Mouse (Mus musculus): ENCODE data around the gene Fbxl15. TPM values are rescaled to one million over a fixed set of nuclear protein-coding genes. Genes with fewer than 3 reads are reported as not detected.

Fbxl15 gene
- polyA plus RNA-seq, 1 experiment = 42.8 TPM

GRCm38 (mm10) chr19:46327531-46328064 is 386 bp upstream of the Fbxl15 start:
- Histone ChIP-seq H3K4me3 (ENCODE audit: insufficient read depth, low read length) (peak overlapping the region; percentile 67), H3K4me1 (ENCODE audit: control insufficient read depth, insufficient read depth, low read length) (peaks cover 2% of the 10 kb centered on the region; the same call in 1 of the 2 replicates), H3K27ac (ENCODE audit: insufficient read depth, low read length) (peak overlapping the region; percentile 74)
- TF ChIP-seq POLR2A (IDR thresholded peaks at IDR 0.05; ENCODE audit: extremely low read depth, insufficient read depth, low read length) = no peak
- TF ChIP-seq CTCF (IDR thresholded peaks at IDR 0.05; ENCODE audit: extremely low read depth, insufficient read depth, low read length) = no peak

DNA sequence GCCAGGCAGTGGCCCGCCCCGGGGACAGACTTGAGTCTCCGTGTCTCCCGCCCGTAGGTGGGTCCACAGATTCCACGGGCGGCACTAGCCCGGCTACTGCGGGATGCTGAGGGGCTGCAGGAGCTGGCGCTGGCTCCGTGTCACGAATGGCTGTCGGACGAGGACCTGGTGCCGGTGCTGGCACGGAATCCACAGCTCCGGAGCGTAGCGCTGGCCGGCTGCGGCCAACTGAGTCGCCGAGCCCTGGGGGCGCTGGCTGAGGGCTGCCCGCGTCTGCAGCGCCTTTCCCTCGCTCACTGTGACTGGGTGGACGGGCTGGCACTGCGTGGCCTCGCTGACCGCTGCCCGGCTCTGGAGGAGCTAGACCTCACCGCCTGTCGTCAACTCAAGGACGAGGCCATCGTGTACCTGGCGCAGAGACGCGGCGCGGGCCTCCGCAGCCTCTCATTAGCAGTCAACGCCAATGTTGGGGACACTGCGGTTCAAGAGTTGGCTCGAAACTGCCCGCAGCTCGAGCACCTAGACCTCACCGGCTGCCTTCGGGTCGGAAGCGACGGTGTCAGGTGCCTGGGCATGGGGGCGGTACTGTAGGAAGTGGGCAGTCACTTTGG is 1.2 kb downstream of the Fbxl15 start:
- no peak for TF ChIP-seq POLR2A (IDR thresholded peaks at IDR 0.05; ENCODE audit: extremely low read depth, insufficient read depth, low read length)
- no peak for TF ChIP-seq CTCF (IDR thresholded peaks at IDR 0.05; ENCODE audit: extremely low read depth, insufficient read depth, low read length)
- no peaks in the 10 kb centered on the region for H3K4me1 ChIP-seq (ENCODE audit: control insufficient read depth, insufficient read depth, low read length)
- peak overlapping the region; percentile 67 for H3K4me3 ChIP-seq (ENCODE audit: insufficient read depth, low read length)
- H3K27ac ChIP-seq (ENCODE audit: insufficient read depth, low read length) = peak overlapping the region; percentile 92

- Histone ChIP-seq H3K27ac (ENCODE audit: insufficient read depth, low read length) (no peak overlapping the region), H3K4me3 (ENCODE audit: insufficient read depth, low read length) (no peak overlapping the region; the same call in 1 of the 2 replicates), H3K4me1 (ENCODE audit: control insufficient read depth, insufficient read depth, low read length) (no peaks in the 10 kb centered on the region)
- peak; percentile 67 for TF ChIP-seq CTCF (IDR thresholded peaks at IDR 0.05; ENCODE audit: extremely low read depth, insufficient read depth, low read length)
- TF ChIP-seq POLR2A (IDR thresholded peaks at IDR 0.05; ENCODE audit: extremely low read depth, insufficient read depth, low read length) = peak; percentile 50; the same call in 1 of the 2 replicates
These were observed 2.0 kb downstream of the Fbxl15 start for GRCm38 (mm10) chr19:46329951-46330350.

GRCm38 (mm10) chr19:46330696-46331095 is 2.7 kb downstream of the Fbxl15 start:
- H3K27ac ChIP-seq (ENCODE audit: insufficient read depth, low read length) = no peak overlapping the region
- no peak overlapping the region for H3K4me3 ChIP-seq (ENCODE audit: insufficient read depth, low read length)
- TF ChIP-seq CTCF (IDR thresholded peaks at IDR 0.05; ENCODE audit: extremely low read depth, insufficient read depth, low read length) (no peak), POLR2A (IDR thresholded peaks at IDR 0.05; ENCODE audit: extremely low read depth, insufficient read depth, low read length) (no peak)
- H3K4me1 ChIP-seq (ENCODE audit: control insufficient read depth, insufficient read depth, low read length) = no peaks in the 10 kb centered on the region

- Histone ChIP-seq H3K4me1 (ENCODE audit: control insufficient read depth, insufficient read depth, low read length) (no peaks in the 10 kb centered on the region), H3K4me3 (ENCODE audit: insufficient read depth, low read length) (no peak overlapping the region), H3K27ac (ENCODE audit: insufficient read depth, low read length) (no peak overlapping the region)
- TF ChIP-seq POLR2A (IDR thresholded peaks at IDR 0.05; ENCODE audit: extremely low read depth, insufficient read depth, low read length) = no peak
- TF ChIP-seq CTCF (IDR thresholded peaks at IDR 0.05; ENCODE audit: extremely low read depth, insufficient read depth, low read length) = no peak
These were observed 3.3 kb downstream of the Fbxl15 start for GRCm38 (mm10) chr19:46331326-46331725.

GRCm38 (mm10) chr19:46331936-46332335 is 4.0 kb downstream of the Fbxl15 start:
- Histone ChIP-seq H3K27ac (ENCODE audit: insufficient read depth, low read length) (no peak overlapping the region), H3K4me1 (ENCODE audit: control insufficient read depth, insufficient read depth, low read length) (no peaks in the 10 kb centered on the region), H3K4me3 (ENCODE audit: insufficient read depth, low read length) (no peak overlapping the region)
- TF ChIP-seq POLR2A (IDR thresholded peaks at IDR 0.05; ENCODE audit: extremely low read depth, insufficient read depth, low read length) = no peak
- no peak for TF ChIP-seq CTCF (IDR thresholded peaks at IDR 0.05; ENCODE audit: extremely low read depth, insufficient read depth, low read length)

- Histone ChIP-seq H3K4me1 (ENCODE audit: control insufficient read depth, insufficient read depth, low read length) (peaks cover 3% of the 10 kb centered on the region), H3K27ac (ENCODE audit: insufficient read depth, low read length) (peak overlapping the region; percentile 63; the same call in 1 of the 2 replicates), H3K4me3 (ENCODE audit: insufficient read depth, low read length) (no peak overlapping the region)
- TF ChIP-seq CTCF (IDR thresholded peaks at IDR 0.05; ENCODE audit: extremely low read depth, insufficient read depth, low read length) (no peak), POLR2A (IDR thresholded peaks at IDR 0.05; ENCODE audit: extremely low read depth, insufficient read depth, low read length) (no peak)
These were observed 4.8 kb downstream of the Fbxl15 start for GRCm38 (mm10) chr19:46332721-46333339.

GRCm38 (mm10) chr19:46333906-46334305 is 5.9 kb downstream of the Fbxl15 start:
- no peak for TF ChIP-seq CTCF (IDR thresholded peaks at IDR 0.05; ENCODE audit: extremely low read depth, insufficient read depth, low read length)
- no peak for TF ChIP-seq POLR2A (IDR thresholded peaks at IDR 0.05; ENCODE audit: extremely low read depth, insufficient read depth, low read length)
- Histone ChIP-seq H3K4me3 (ENCODE audit: insufficient read depth, low read length) (no peak overlapping the region), H3K4me1 (ENCODE audit: control insufficient read depth, insufficient read depth, low read length) (peaks cover 3% of the 10 kb centered on the region), H3K27ac (ENCODE audit: insufficient read depth, low read length) (no peak overlapping the region)

DNA sequence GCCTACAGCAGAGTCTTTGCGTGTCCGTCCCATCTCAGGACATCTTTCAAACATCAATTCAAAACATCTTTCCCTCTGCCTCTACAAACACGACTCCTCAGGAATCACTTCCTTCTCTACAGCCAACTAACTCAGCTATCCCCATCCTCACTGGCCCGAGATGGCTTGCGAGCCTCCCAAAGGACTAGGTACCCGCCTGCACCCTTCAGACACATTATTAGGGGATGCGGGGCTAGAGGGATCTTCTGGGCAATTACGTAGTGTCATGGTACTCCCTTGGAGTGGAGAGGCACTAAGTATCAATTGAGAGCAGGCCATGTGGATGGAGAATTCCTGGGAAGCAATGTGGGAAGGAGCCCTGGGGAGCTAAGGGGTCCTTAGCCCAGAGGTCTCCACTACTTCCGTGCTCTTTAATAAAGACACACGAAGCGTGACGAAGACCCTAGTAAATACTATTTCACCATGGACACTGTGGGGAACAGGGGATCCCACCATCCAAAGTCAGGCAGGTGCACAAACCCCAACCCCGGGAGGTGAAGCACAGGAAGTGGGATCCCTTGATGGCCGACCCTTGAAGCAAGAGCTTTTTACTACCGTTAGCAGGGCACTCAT is 9.8 kb downstream of the Fbxl15 start:
- H3K27ac ChIP-seq (ENCODE audit: insufficient read depth, low read length) = 0 out of 2 replicates have a peak overlapping the region, but pooled peaks have one; percentile 11
- peak overlapping the region; percentile 73 for H3K4me3 ChIP-seq (ENCODE audit: insufficient read depth, low read length)
- no peak for TF ChIP-seq POLR2A (IDR thresholded peaks at IDR 0.05; ENCODE audit: extremely low read depth, insufficient read depth, low read length)
- TF ChIP-seq CTCF (IDR thresholded peaks at IDR 0.05; ENCODE audit: extremely low read depth, insufficient read depth, low read length) = no peak
- peaks cover 4% of the 10 kb centered on the region for H3K4me1 ChIP-seq (ENCODE audit: control insufficient read depth, insufficient read depth, low read length)

All from cortical plate, adult 2 months (tissue).